Mouse (Mus musculus): ENCODE data around the gene Plcxd2. TPM values are rescaled to one million over a fixed set of nuclear protein-coding genes. Genes with fewer than 3 reads are reported as not detected.

The Plcxd2 gene
- polyA plus RNA-seq, 1 experiment from 2014 or later, result 6.6 TPM

DNA sequence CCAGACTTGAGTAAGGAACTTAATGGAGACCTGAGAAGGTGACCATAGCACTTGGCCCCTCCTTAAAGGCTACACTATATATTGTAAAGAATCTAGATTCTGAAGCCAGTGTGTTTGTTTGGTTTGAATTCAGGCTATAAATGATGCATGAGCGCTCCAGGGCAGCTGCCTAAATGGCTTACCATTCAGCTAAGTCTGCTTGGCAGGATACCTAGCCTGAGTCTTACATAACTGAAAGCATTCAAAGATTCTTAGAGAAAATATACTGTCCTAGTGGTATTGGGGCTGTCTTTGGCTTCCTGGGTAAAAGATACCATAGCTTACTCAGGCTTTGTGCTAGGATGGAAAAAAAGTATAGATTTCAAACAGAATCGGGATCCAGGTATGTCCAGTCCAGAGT lies 11.3 kb upstream of the Plcxd2 start:
- Histone ChIP-seq H3K4me2 (ENCODE audit: low read depth, low read length) (no peak overlapping the region), H3K9me3 (ENCODE audit: low read length) (no peaks in the 10 kb centered on the region), H3K27me3 (ENCODE audit: insufficient read depth, low read length) (no peaks in the 10 kb centered on the region), H3K27ac (ENCODE audit: low read depth) (no peak overlapping the region), H3K4me3 (ENCODE audit: low read depth, low read length) (no peak overlapping the region), H3K9ac (replicated peaks) (no peak overlapping the region), H3K36me3 (replicated peaks; ENCODE audit: insufficient read depth, low read length) (no peaks in the 10 kb centered on the region), H3K4me1 (ENCODE audit: insufficient read depth) (no peaks in the 10 kb centered on the region)
- no peak for ATAC-seq
- 84% methylated on average over 2 of the region's 2 CpGs for WGBS (ENCODE audit: insufficient replicate concordance)
- TF ChIP-seq EP300 (IDR thresholded peaks at IDR 0.05; ENCODE audit: low read depth) (no peak), CTCF (IDR thresholded peaks at IDR 0.05; ENCODE audit: low read depth) (no peak)
- no peak for DNase-seq

DNA sequence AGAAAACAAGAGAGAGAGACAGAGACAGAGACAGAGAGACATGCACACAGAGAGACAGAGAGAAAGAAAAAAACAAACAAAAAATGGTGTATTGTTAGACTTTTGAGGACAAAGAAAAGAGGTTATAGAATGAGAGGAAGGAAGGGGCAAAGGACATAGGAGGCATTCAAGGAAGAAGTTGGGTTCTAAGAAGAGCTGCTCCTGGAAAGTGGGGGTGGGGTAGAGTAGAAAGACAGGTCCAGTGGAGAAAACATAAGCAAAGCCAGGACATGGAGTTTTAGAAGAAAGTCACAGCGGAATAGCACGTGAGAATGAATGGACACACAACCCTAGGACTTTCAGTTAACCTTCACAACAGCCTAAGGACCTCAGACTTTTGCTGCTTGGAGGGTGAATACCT lies 10.4 kb upstream of the Plcxd2 start:
- Histone ChIP-seq H3K4me1 (ENCODE audit: insufficient read depth) (no peaks in the 10 kb centered on the region), H3K4me2 (ENCODE audit: low read depth, low read length) (no peak overlapping the region), H3K36me3 (replicated peaks; ENCODE audit: insufficient read depth, low read length) (no peaks in the 10 kb centered on the region), H3K9me3 (ENCODE audit: low read length) (no peaks in the 10 kb centered on the region), H3K27ac (ENCODE audit: low read depth) (no peak overlapping the region), H3K27me3 (ENCODE audit: insufficient read depth, low read length) (no peaks in the 10 kb centered on the region), H3K4me3 (ENCODE audit: low read depth, low read length) (no peak overlapping the region), H3K9ac (replicated peaks) (no peak overlapping the region)
- DNase-seq, result no peak
- no peak for ATAC-seq
- TF ChIP-seq CTCF (IDR thresholded peaks at IDR 0.05; ENCODE audit: low read depth) (no peak), EP300 (IDR thresholded peaks at IDR 0.05; ENCODE audit: low read depth) (no peak)
- 62% methylated on average over 2 of the region's 2 CpGs for WGBS (ENCODE audit: insufficient replicate concordance)

DNA sequence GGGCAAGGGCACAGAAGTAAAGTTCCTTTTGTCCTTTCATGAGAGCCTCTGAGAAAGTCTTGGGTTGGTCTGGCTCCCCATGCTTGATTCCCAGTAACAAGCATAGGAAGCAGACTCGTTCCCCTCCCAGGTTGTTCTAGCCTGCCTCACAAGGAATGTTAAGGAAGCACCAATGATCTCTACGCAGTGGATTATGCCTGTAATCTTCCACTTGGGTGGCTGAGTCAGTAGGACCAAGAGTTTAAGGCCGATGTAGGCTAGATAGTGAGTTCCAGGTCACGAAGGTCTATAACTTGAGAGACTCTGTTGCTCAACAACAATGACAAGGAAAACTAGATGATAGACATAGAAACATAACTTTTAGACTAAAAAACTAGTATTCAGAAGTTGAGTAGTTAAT lies 9.8 kb upstream of the Plcxd2 start:
- Histone ChIP-seq H3K4me1 (ENCODE audit: insufficient read depth) (no peaks in the 10 kb centered on the region), H3K4me3 (ENCODE audit: low read depth, low read length) (no peak overlapping the region), H3K4me2 (ENCODE audit: low read depth, low read length) (no peak overlapping the region), H3K9ac (replicated peaks) (no peak overlapping the region), H3K36me3 (replicated peaks; ENCODE audit: insufficient read depth, low read length) (no peaks in the 10 kb centered on the region), H3K27me3 (ENCODE audit: insufficient read depth, low read length) (no peaks in the 10 kb centered on the region), H3K27ac (ENCODE audit: low read depth) (no peak overlapping the region), H3K9me3 (ENCODE audit: low read length) (no peaks in the 10 kb centered on the region)
- no peak for ATAC-seq
- DNase-seq, result no peak
- TF ChIP-seq EP300 (IDR thresholded peaks at IDR 0.05; ENCODE audit: low read depth) (no peak), CTCF (IDR thresholded peaks at IDR 0.05; ENCODE audit: low read depth) (no peak)
- WGBS (ENCODE audit: insufficient replicate concordance), result 68% methylated on average over 4 of the region's 4 CpGs

DNA sequence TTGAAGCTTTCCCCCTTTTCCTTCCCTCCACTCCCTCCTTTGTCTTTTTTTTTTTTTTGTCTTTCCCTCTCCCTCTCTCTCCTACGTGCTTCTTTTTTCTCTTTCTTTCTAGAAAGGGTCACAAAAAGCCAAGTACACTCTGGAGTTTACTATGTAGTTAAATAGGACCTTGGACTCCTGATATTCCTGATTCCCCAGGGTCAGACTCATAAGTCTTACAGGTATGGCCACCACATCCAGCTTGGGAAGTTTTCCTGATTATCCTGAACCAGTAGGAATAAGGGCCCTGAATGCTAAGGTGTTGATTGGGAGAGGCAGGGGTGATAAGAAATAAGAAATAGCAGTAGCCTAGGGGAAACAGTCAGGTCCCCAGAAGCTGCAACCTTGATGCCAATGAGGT lies 9.3 kb upstream of the Plcxd2 start:
- H3K27ac ChIP-seq (ENCODE audit: low read depth), result no peak overlapping the region
- H3K27me3 ChIP-seq (ENCODE audit: insufficient read depth, low read length), result no peaks in the 10 kb centered on the region
- no peak overlapping the region for H3K4me3 ChIP-seq (ENCODE audit: low read depth, low read length)
- TF ChIP-seq CTCF (IDR thresholded peaks at IDR 0.05; ENCODE audit: low read depth) (no peak), EP300 (IDR thresholded peaks at IDR 0.05; ENCODE audit: low read depth) (no peak)
- no peaks in the 10 kb centered on the region for H3K36me3 ChIP-seq (replicated peaks; ENCODE audit: insufficient read depth, low read length)
- H3K4me2 ChIP-seq (ENCODE audit: low read depth, low read length), result no peak overlapping the region
- H3K4me1 ChIP-seq (ENCODE audit: insufficient read depth), result no peaks in the 10 kb centered on the region
- no peaks in the 10 kb centered on the region for H3K9me3 ChIP-seq (ENCODE audit: low read length)
- WGBS (ENCODE audit: insufficient replicate concordance), result 40% methylated on average over 1 of the region's 1 CpGs
- DNase-seq, result no peak
- ATAC-seq, result no peak
- no peak overlapping the region for H3K9ac ChIP-seq (replicated peaks)

DNA sequence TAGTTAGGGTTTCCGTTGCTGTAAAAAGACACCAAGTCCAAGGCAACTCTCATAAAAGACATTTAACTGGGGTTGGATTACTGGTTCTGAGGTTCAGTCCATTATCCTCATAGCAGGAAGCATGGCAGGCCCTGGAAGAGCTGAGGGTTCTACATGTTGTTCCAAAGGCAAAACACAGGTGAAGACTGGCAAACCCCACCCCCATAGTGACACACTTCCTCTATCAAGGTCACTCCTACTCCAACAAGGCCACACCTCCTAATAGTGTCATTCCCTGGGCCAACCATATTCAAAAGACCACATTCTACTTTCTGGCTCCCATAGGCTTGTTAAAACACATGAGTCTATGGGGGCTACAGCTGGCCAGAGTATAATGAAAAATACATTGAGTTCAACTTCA lies 1.7 kb upstream of the Plcxd2 start:
- Histone ChIP-seq H3K27ac (ENCODE audit: low read depth) (peak overlapping the region; percentile 73), H3K4me3 (ENCODE audit: low read depth, low read length) (no peak overlapping the region), H3K36me3 (replicated peaks; ENCODE audit: insufficient read depth, low read length) (no peaks in the 10 kb centered on the region), H3K4me1 (ENCODE audit: insufficient read depth) (peaks cover 6% of the 10 kb centered on the region), H3K9ac (replicated peaks) (no peak overlapping the region), H3K27me3 (ENCODE audit: insufficient read depth, low read length) (no peaks in the 10 kb centered on the region), H3K9me3 (ENCODE audit: low read length) (peaks cover 4% of the 10 kb centered on the region; the same call in 1 of the 2 replicates), H3K4me2 (ENCODE audit: low read depth, low read length) (0 out of 2 replicates have a peak overlapping the region, but pooled peaks have one; percentile 86)
- TF ChIP-seq EP300 (IDR thresholded peaks at IDR 0.05; ENCODE audit: low read depth), result no peak
- TF ChIP-seq CTCF (IDR thresholded peaks at IDR 0.05; ENCODE audit: low read depth), result no peak
- no peak for DNase-seq
- ATAC-seq, result no peak
- 85% methylated on average over 1 of the region's 1 CpGs for WGBS (ENCODE audit: insufficient replicate concordance)

DNA sequence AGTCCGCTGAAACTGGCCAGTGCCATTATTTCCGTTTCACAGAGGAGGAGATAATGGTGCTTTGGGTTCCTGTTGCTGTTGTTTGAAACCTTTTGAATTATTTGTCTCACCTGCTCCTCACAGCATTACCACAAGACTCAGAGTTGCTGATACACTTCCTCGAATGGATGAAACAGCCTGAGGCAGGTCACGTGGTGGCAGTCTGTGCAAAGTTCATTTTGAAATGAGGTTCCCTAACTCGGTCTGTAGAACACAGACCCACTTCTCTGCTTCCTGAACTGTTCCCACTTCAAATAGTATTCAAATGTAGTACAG lies 845 bp upstream of the Plcxd2 start:
- peak; percentile 34 for DNase-seq
- H3K4me3 ChIP-seq (ENCODE audit: low read depth, low read length), result peak overlapping the region; percentile 64
- no peaks in the 10 kb centered on the region for H3K27me3 ChIP-seq (ENCODE audit: insufficient read depth, low read length)
- H3K9ac ChIP-seq (replicated peaks), result peak overlapping the region; percentile 33; the same call in 1 of the 2 replicates
- no peak for TF ChIP-seq CTCF (IDR thresholded peaks at IDR 0.05; ENCODE audit: low read depth)
- TF ChIP-seq EP300 (IDR thresholded peaks at IDR 0.05; ENCODE audit: low read depth), result 0 out of 2 replicates have a peak, but pooled peaks have one; percentile 20
- ATAC-seq, result peak; percentile 22; the same call in 1 of the 2 replicates
- peaks cover 6% of the 10 kb centered on the region for H3K4me1 ChIP-seq (ENCODE audit: insufficient read depth)
- peak overlapping the region; percentile 73 for H3K27ac ChIP-seq (ENCODE audit: low read depth)
- H3K9me3 ChIP-seq (ENCODE audit: low read length), result peaks cover 4% of the 10 kb centered on the region; the same call in 1 of the 2 replicates
- H3K36me3 ChIP-seq (replicated peaks; ENCODE audit: insufficient read depth, low read length), result no peaks in the 10 kb centered on the region
- WGBS (ENCODE audit: insufficient replicate concordance), result 3% methylated on average over 5 of the region's 5 CpGs
- H3K4me2 ChIP-seq (ENCODE audit: low read depth, low read length), result peak overlapping the region; percentile 86

DNA sequence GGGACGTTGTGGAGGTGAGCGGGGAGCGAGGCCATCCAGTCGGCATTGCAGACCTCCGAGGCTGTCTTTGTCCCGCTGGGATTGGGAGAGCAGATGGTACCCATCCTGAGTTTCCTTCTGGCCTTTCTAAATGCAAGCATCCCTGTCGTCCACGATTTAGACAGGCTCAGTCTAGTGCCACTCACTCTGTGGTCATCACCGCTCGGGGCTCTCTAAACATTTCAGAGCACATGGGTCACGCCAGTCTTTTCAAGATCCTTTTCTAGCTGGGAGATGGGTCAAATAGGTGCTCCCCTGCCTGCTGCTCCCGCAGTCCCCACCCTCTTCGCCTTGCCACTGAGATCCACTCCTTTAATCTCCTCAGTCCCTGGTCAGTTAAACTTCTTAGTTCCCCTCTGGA lies 301 bp downstream of the Plcxd2 start:
- peak overlapping the region; percentile 63 for H3K9ac ChIP-seq (replicated peaks)
- H3K36me3 ChIP-seq (replicated peaks; ENCODE audit: insufficient read depth, low read length), result no peaks in the 10 kb centered on the region
- TF ChIP-seq EP300 (IDR thresholded peaks at IDR 0.05; ENCODE audit: low read depth) (no peak), CTCF (IDR thresholded peaks at IDR 0.05; ENCODE audit: low read depth) (no peak)
- WGBS (ENCODE audit: insufficient replicate concordance), result under 1% methylated on average over 13 of the region's 13 CpGs
- peak; percentile 24 for ATAC-seq
- H3K27ac ChIP-seq (ENCODE audit: low read depth), result peak overlapping the region; percentile 55
- no peaks in the 10 kb centered on the region for H3K27me3 ChIP-seq (ENCODE audit: insufficient read depth, low read length)
- H3K4me3 ChIP-seq (ENCODE audit: low read depth, low read length), result peak overlapping the region; percentile 64
- H3K4me1 ChIP-seq (ENCODE audit: insufficient read depth), result peaks cover 6% of the 10 kb centered on the region
- H3K9me3 ChIP-seq (ENCODE audit: low read length), result peaks cover 4% of the 10 kb centered on the region; the same call in 1 of the 2 replicates
- no peak for DNase-seq
- H3K4me2 ChIP-seq (ENCODE audit: low read depth, low read length), result peak overlapping the region; percentile 86

Measured in liver, postnatal 0 days (tissue).